Mouse (Mus musculus): ENCODE data around the gene Esr2. TPM values are rescaled to one million over a fixed set of nuclear protein-coding genes. Genes with fewer than 3 reads are reported as not detected.
A peak's percentile ranks its signal among the peaks of the same experiment; 100 is the strongest.

The Esr2 gene
- total and polyA plus RNA-seq, 3 experiments = 0.03 TPM; not detected in 2

DNA sequence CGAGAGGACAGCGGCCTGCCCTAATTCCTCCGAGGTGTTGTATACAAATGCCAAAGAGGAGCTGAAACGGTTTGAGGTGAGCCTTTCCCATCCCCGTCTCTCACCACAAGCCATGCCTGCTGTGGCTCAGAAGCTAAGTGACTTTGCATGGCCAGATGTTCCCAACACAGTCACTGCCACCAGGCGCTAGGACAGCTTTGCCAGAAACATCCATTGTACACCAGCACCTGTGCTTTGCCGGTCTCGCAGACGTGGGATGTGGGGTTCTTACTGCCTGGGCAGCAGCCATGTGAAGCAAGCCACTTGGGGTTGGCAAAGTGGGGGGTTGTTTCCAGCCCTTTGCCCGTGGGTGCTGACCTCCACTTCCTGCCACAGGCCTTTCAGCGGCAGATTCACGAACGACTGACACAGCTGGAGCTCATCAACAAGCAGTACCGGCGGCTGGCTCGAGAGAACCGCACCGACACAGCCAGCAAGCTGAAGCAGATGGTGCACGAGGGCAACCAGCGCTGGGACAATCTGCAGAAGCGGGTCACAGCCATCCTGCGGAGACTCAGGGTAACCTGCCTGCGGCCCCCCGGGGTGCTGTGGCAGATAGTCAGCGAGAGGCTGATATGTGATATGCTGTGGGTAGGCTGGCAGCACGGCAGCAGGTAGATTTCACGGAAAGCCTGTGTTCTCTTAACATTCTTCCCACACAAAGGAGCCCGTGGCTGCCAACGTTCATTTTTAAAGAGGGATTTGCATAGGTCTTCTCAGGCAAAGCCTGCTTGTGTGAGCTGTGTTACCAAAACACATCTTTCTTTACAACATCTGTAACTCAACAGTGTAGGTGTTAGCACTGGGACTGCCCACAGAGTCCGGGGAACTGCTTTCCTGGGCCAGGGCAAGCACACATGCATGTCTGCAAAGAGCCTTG lies 81.7 kb downstream of the Esr2 start:
- Histone ChIP-seq H3K4me3 (ENCODE audit: control insufficient read depth in 1 of 2, insufficient read depth in 1 of 2, low read depth in 2 of 2, low read length in 2 of 2) (no peak overlapping the region), H3K9ac (ENCODE audit: control insufficient read depth, low read depth, low read length, poor library complexity, severe bottlenecking) (no peak overlapping the region), H3K79me2 (ENCODE audit: control insufficient read depth, insufficient read depth, low read length, poor library complexity) (no peaks in the 10 kb centered on the region), H3K27me3 (ENCODE audit: control insufficient read depth in 1 of 2, insufficient read depth in 2 of 2, low read length in 2 of 2) (peaks cover 2 to 4% of the 10 kb centered on the region in 2 experiments; a peak in 3 of 4 replicates), H3K36me3 (ENCODE audit: control insufficient read depth in 1 of 2, insufficient read depth in 2 of 2, low read length in 2 of 2) (no peaks in the 10 kb centered on the region), H3K9me3 (replicated peaks; ENCODE audit: insufficient read depth, low read length) (no peaks in the 10 kb centered on the region), H3K4me1 (ENCODE audit: control insufficient read depth in 1 of 2, insufficient read depth in 2 of 2, low read length in 2 of 2) (no peaks in the 10 kb centered on the region), H3K27ac (ENCODE audit: control insufficient read depth, low read depth, low read length) (no peak overlapping the region)
- no peak for TF ChIP-seq NELFE (IDR thresholded peaks at IDR 0.05; ENCODE audit: low read depth, low read length)
- TF ChIP-seq UBTF (IDR thresholded peaks at IDR 0.05; ENCODE audit: borderline replicate concordance, insufficient read depth, low read depth, low read length) = no peak
- TF ChIP-seq POLR2AphosphoS5 (IDR thresholded peaks at IDR 0.05; ENCODE audit: borderline replicate concordance, low read depth, low read length) = no peak
- TF ChIP-seq JUND (IDR thresholded peaks at IDR 0.05; ENCODE audit: low read depth, low read length) = no peak
- TF ChIP-seq MYC (IDR thresholded peaks at IDR 0.05; ENCODE audit: low read depth, low read length) = no peak
- no peak for TF ChIP-seq POLR2AphosphoS2 (IDR thresholded peaks at IDR 0.05; ENCODE audit: low read length)
- TF ChIP-seq ELF1 (IDR thresholded peaks at IDR 0.05; ENCODE audit: low read depth, low read length) = no peak
- TF ChIP-seq ZMIZ1 (IDR thresholded peaks at IDR 0.05; ENCODE audit: low read depth, low read length) = no peak
- no peak for TF ChIP-seq MXI1 (IDR thresholded peaks at IDR 0.05; ENCODE audit: low read depth, low read length)
- TF ChIP-seq POLR2A (IDR thresholded peaks at IDR 0.05; ENCODE audit: control insufficient read depth in 1 of 2, insufficient read depth in 1 of 2, low read depth in 1 of 2, low read length in 2 of 2, poor library complexity in 1 of 2) = no peak
- no peak for TF ChIP-seq EP300 (IDR thresholded peaks at IDR 0.05; ENCODE audit: low read depth in 1 of 2, low read length in 2 of 2)
- TF ChIP-seq TAL1 (IDR thresholded peaks at IDR 0.05; ENCODE audit: low read length) = no peak
- no peak for TF ChIP-seq MAZ (IDR thresholded peaks at IDR 0.05; ENCODE audit: low read depth, low read length)
- no peak for TF ChIP-seq CTCF (IDR thresholded peaks at IDR 0.05 in 2 of 3, conservative IDR thresholded peaks at IDR 0.05 in 1 of 3; ENCODE audit: control insufficient read depth in 1 of 3, insufficient read depth in 1 of 3, low read depth in 2 of 3, low read length in 3 of 3, poor library complexity in 1 of 3, severe bottlenecking in 1 of 3)
- TF ChIP-seq BHLHE40 (IDR thresholded peaks at IDR 0.05; ENCODE audit: borderline replicate concordance, low read depth, low read length) = no peak
- TF ChIP-seq HCFC1 (IDR thresholded peaks at IDR 0.05; ENCODE audit: low read depth, low read length) = no peak
- no peak for DNase-seq (ENCODE audit: low read depth, low spot score)

- H3K79me2 ChIP-seq (ENCODE audit: control insufficient read depth, insufficient read depth, low read length, poor library complexity) = no peaks in the 10 kb centered on the region
- H3K27me3 ChIP-seq (ENCODE audit: control insufficient read depth in 1 of 2, insufficient read depth in 2 of 2, low read length in 2 of 2) = peaks cover 2 to 4% of the 10 kb centered on the region in 2 experiments; a peak in 3 of 4 replicates
- H3K27ac ChIP-seq (ENCODE audit: control insufficient read depth, low read depth, low read length) = no peak overlapping the region
- H3K4me3 ChIP-seq (ENCODE audit: control insufficient read depth in 1 of 2, insufficient read depth in 1 of 2, low read depth in 2 of 2, low read length in 2 of 2) = no peak overlapping the region
- H3K4me1 ChIP-seq (ENCODE audit: control insufficient read depth in 1 of 2, insufficient read depth in 2 of 2, low read length in 2 of 2) = no peaks in the 10 kb centered on the region
- no peak overlapping the region for H3K9ac ChIP-seq (ENCODE audit: control insufficient read depth, low read depth, low read length, poor library complexity, severe bottlenecking)
- no peak for DNase-seq (ENCODE audit: low read depth, low spot score)
- H3K36me3 ChIP-seq (ENCODE audit: control insufficient read depth in 1 of 2, insufficient read depth in 2 of 2, low read length in 2 of 2) = no peaks in the 10 kb centered on the region
- no peaks in the 10 kb centered on the region for H3K9me3 ChIP-seq (replicated peaks; ENCODE audit: insufficient read depth, low read length)
- TF ChIP-seq NRF1 (IDR thresholded peaks at IDR 0.05; ENCODE audit: insufficient read depth, low read depth, low read length, poor library complexity, severe bottlenecking) (no peak), USF1 (IDR thresholded peaks at IDR 0.05; ENCODE audit: low read depth, low read length) (peak; percentile 76)
Observed at GRCm38 (mm10) chr12:76093613-76094588, 83.2 kb downstream of the Esr2 start.

Measured in MEL (cell line).